Mouse (Mus musculus) adrenal gland, adult (tissue): ENCODE measurements around the gene Homer2.

Experiments used
- DNase-seq, 2 experiments: peaks; one replicate each; pipeline ENCODE4 v3.0.0; 2022 to 2023; ENCODE audit warnings: low spot score in 1 of 2; ENCODE audit not compliant: inconsistent age in 2 of 2

Homer2 gene

GRCm38 (mm10) chr7:81596086-81596485, 111.2 kb downstream of the Homer2 start:
- DNase-seq: no peak

GRCm38 (mm10) chr7:81595056-81595455, 112.3 kb downstream of the Homer2 start:
- no peak for DNase-seq

GRCm38 (mm10) chr7:81593387-81593786, 113.9 kb downstream of the Homer2 start:
- DNase-seq: no peak

- no peak for DNase-seq
These were observed 114.6 kb downstream of the Homer2 start for GRCm38 (mm10) chr7:81592686-81593085.

- no peak for DNase-seq
These were observed 120.1 kb downstream of the Homer2 start for GRCm38 (mm10) chr7:81587238-81587637.

GRCm38 (mm10) chr7:81585326-81585725, 122.0 kb downstream of the Homer2 start:
- DNase-seq: no peak

GRCm38 (mm10) chr7:81583512-81583911, 123.8 kb downstream of the Homer2 start:
- no peak for DNase-seq

- DNase-seq: no peak
These were observed 128.0 kb downstream of the Homer2 start for GRCm38 (mm10) chr7:81579312-81579711.

- no peak for DNase-seq
These were observed 128.9 kb downstream of the Homer2 start for GRCm38 (mm10) chr7:81578413-81578812.

- DNase-seq: no peak
These were observed 129.5 kb downstream of the Homer2 start for GRCm38 (mm10) chr7:81577872-81578271.

GRCm38 (mm10) chr7:81575606-81576005, 131.7 kb downstream of the Homer2 start:
- no peak for DNase-seq

- no peak for DNase-seq
These were observed 133.5 kb downstream of the Homer2 start for GRCm38 (mm10) chr7:81573821-81574220.

GRCm38 (mm10) chr7:81573397-81573796, 133.9 kb downstream of the Homer2 start:
- peak; percentile 57 to 83 for DNase-seq

GRCm38 (mm10) chr7:81572610-81573268, 134.6 kb downstream of the Homer2 start:
- DNase-seq: no peak

- DNase-seq: peak in 1 of 2 experiments; percentile 77
These were observed 135.3 kb downstream of the Homer2 start for GRCm38 (mm10) chr7:81571941-81572441.

- DNase-seq: peak; percentile 94 to 98
These were observed 136.0 kb downstream of the Homer2 start, which contains the start of gene Whamm for GRCm38 (mm10) chr7:81571108-81571940. Gene Whamm, plus strand, starts transcription at chr7:81571266.

GRCm38 (mm10) chr7:81570752-81571107, 136.6 kb downstream of the Homer2 start:
- DNase-seq: no peak

- no peak for DNase-seq
These were observed 137.1 kb downstream of the Homer2 start for GRCm38 (mm10) chr7:81570271-81570670.

- DNase-seq: no peak
These were observed 137.5 kb downstream of the Homer2 start for GRCm38 (mm10) chr7:81569851-81570250.

GRCm38 (mm10) chr7:81567396-81567795, 139.9 kb downstream of the Homer2 start:
- no peak for DNase-seq

GRCm38 (mm10) chr7:81566892-81567291, 140.4 kb downstream of the Homer2 start, which contains the start of gene Fsd2:
Gene Fsd2, minus strand, starts transcription at chr7:81566944.
- DNase-seq: no peak

- no peak for DNase-seq
These were observed 141.0 kb downstream of the Homer2 start for GRCm38 (mm10) chr7:81566332-81566731.
